Mouse (Mus musculus): ENCODE measurements around the gene Man1c1. TPM values are rescaled to one million over a fixed set of nuclear protein-coding genes. Genes with fewer than 3 reads are reported as not detected.

Gene Man1c1
- polyA plus RNA-seq, 1 experiment from 2014 or later = 5.2 TPM

DNA sequence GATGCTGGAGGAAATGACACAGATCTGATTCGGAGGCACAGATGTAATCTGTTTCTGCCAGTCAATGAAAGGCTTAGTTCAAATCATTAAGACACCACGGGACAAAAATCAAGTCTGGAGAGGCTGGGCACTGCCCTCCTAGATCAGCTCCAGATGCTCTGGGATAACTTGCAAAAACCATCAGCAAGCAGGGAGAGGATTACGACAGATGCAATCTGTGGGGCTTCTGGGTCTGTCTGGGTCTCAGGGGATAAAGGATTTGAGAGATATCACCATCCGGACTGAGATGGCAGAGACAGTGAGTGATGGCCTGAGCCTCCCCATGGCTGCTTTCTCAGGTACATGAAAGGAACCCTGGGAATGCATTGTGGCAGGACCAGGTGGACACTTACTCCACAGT is 99.6 kb downstream of the Man1c1 start:
- Histone ChIP-seq H3K9me3 (ENCODE audit: control insufficient read depth, low read length) (no peaks in the 10 kb centered on the region), H3K27me3 (ENCODE audit: control insufficient read depth, insufficient read depth, low read length) (no peaks in the 10 kb centered on the region), H3K4me3 (ENCODE audit: low read depth, low read length) (no peak overlapping the region), H3K9ac (ENCODE audit: low read length) (no peak overlapping the region), H3K4me1 (replicated peaks; ENCODE audit: control insufficient read depth, insufficient read depth, low read length) (no peaks in the 10 kb centered on the region), H3K27ac (ENCODE audit: low read depth, low read length) (no peak overlapping the region), H3K36me3 (ENCODE audit: control insufficient read depth, insufficient read depth, low read length) (no peaks in the 10 kb centered on the region), H3K4me2 (ENCODE audit: low read depth, low read length, severe bottlenecking) (no peak overlapping the region)
- DNase-seq (ENCODE audit: low spot score) (no peak), ATAC-seq (replicated peaks; ENCODE audit: low FRiP score) (no peak)
- 68% methylated on average over 4 of the region's 4 CpGs for WGBS

DNA sequence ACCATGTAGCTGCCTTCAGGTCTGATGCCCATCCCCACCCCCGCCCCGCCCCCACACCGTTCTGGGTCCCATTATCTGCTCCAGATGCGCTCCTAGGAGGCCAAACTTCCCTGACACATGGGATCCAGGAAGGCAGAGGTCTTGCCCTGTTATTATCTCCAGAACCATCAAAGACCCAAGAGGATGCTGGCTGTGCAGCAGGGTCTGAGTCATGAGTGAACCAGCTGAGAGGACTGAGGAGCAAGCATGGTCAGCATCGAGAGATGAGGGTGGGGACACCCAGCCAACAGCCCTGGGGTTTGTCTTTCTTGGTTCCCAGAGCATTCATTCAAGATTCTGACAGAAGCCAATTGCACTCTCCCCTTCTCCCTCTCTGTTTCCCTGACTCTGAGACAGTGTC is 100.5 kb downstream of the Man1c1 start:
- DNase-seq (ENCODE audit: low spot score) = no peak
- no peak overlapping the region for H3K9ac ChIP-seq (ENCODE audit: low read length)
- no peak overlapping the region for H3K4me3 ChIP-seq (ENCODE audit: low read depth, low read length)
- H3K27me3 ChIP-seq (ENCODE audit: control insufficient read depth, insufficient read depth, low read length) = no peaks in the 10 kb centered on the region
- H3K4me2 ChIP-seq (ENCODE audit: low read depth, low read length, severe bottlenecking) = no peak overlapping the region
- WGBS = 63% methylated on average over 5 of the region's 5 CpGs
- no peaks in the 10 kb centered on the region for H3K4me1 ChIP-seq (replicated peaks; ENCODE audit: control insufficient read depth, insufficient read depth, low read length)
- no peaks in the 10 kb centered on the region for H3K36me3 ChIP-seq (ENCODE audit: control insufficient read depth, insufficient read depth, low read length)
- H3K9me3 ChIP-seq (ENCODE audit: control insufficient read depth, low read length) = no peaks in the 10 kb centered on the region
- H3K27ac ChIP-seq (ENCODE audit: low read depth, low read length) = no peak overlapping the region
- ATAC-seq (replicated peaks; ENCODE audit: low FRiP score) = no peak

DNA sequence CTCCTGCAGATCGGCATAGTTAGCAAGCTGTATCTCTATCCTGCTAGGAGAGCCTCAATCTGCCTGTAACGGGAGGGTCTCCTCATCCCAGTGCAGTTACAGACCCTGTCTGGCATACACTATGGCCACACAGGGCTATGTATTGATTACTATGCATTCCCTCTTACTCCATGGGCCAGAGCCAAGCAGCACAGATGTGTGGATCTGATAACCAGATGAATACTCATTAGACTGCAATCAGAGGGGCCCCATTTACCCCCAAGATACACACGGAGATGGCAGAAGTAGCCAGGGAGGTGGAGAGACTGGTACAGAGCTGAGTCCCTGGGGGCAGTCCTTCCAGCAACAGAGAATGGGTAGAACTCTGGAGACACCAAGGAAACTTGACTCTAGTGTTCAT is 101.5 kb downstream of the Man1c1 start:
- ATAC-seq (replicated peaks; ENCODE audit: low FRiP score) (no peak), DNase-seq (ENCODE audit: low spot score) (no peak)
- Histone ChIP-seq H3K27ac (ENCODE audit: low read depth, low read length) (no peak overlapping the region), H3K36me3 (ENCODE audit: control insufficient read depth, insufficient read depth, low read length) (no peaks in the 10 kb centered on the region), H3K27me3 (ENCODE audit: control insufficient read depth, insufficient read depth, low read length) (no peaks in the 10 kb centered on the region), H3K4me3 (ENCODE audit: low read depth, low read length) (no peak overlapping the region), H3K4me1 (replicated peaks; ENCODE audit: control insufficient read depth, insufficient read depth, low read length) (no peaks in the 10 kb centered on the region), H3K9me3 (ENCODE audit: control insufficient read depth, low read length) (no peaks in the 10 kb centered on the region), H3K9ac (ENCODE audit: low read length) (no peak overlapping the region), H3K4me2 (ENCODE audit: low read depth, low read length, severe bottlenecking) (no peak overlapping the region)
- 82% methylated on average over 3 of the region's 3 CpGs for WGBS

DNA sequence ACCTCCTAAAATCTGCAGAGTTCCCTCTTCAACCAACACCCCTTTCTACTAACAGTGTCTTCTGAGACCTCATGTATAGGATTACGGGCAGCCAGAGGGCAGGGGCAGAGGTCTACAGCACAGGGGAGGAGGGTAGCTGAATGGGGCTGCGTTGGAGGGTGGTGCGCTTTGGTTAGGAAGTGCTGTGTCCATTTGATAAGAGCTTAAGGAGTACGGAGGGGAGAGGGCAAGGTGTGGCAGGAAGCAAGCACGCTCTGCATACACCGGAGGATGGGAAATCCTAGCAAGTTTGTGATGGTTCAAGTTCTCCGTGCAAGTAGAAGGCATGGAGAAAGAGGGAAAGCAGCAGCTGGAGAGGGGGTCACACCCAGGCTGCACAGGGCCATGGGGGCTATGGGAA is 102.1 kb downstream of the Man1c1 start:
- WGBS = 66% methylated on average over 7 of the region's 7 CpGs
- Histone ChIP-seq H3K4me3 (ENCODE audit: low read depth, low read length) (no peak overlapping the region), H3K4me2 (ENCODE audit: low read depth, low read length, severe bottlenecking) (no peak overlapping the region), H3K9me3 (ENCODE audit: control insufficient read depth, low read length) (no peaks in the 10 kb centered on the region), H3K27me3 (ENCODE audit: control insufficient read depth, insufficient read depth, low read length) (no peaks in the 10 kb centered on the region), H3K36me3 (ENCODE audit: control insufficient read depth, insufficient read depth, low read length) (no peaks in the 10 kb centered on the region), H3K9ac (ENCODE audit: low read length) (no peak overlapping the region), H3K4me1 (replicated peaks; ENCODE audit: control insufficient read depth, insufficient read depth, low read length) (no peaks in the 10 kb centered on the region), H3K27ac (ENCODE audit: low read depth, low read length) (no peak overlapping the region)
- ATAC-seq (replicated peaks; ENCODE audit: low FRiP score) (no peak), DNase-seq (ENCODE audit: low spot score) (no peak)

DNA sequence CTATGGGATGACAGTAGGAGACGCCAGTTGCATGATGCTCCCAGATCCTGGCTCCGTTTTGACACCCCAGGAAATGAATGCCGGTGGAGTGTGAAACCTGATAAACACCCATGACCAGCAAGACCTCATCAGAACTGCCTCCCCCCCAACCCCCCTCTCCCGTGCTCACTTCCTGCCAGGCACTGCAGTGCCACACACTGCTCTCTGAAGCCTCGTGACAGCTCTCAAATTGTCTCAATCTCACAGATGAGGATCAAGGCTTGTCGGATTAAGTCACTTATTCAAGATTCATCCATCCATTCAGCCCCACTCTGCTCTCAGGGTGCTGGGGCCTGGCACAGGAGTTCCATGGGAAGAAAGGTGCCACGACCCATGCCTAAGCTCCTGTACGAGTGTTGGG is 102.7 kb downstream of the Man1c1 start:
- H3K36me3 ChIP-seq (ENCODE audit: control insufficient read depth, insufficient read depth, low read length) = no peaks in the 10 kb centered on the region
- H3K4me3 ChIP-seq (ENCODE audit: low read depth, low read length) = no peak overlapping the region
- ATAC-seq (replicated peaks; ENCODE audit: low FRiP score) = no peak
- no peak overlapping the region for H3K27ac ChIP-seq (ENCODE audit: low read depth, low read length)
- WGBS = 59% methylated on average over 8 of the region's 8 CpGs
- no peaks in the 10 kb centered on the region for H3K4me1 ChIP-seq (replicated peaks; ENCODE audit: control insufficient read depth, insufficient read depth, low read length)
- no peaks in the 10 kb centered on the region for H3K9me3 ChIP-seq (ENCODE audit: control insufficient read depth, low read length)
- DNase-seq (ENCODE audit: low spot score) = no peak
- H3K27me3 ChIP-seq (ENCODE audit: control insufficient read depth, insufficient read depth, low read length) = no peaks in the 10 kb centered on the region
- no peak overlapping the region for H3K4me2 ChIP-seq (ENCODE audit: low read depth, low read length, severe bottlenecking)
- no peak overlapping the region for H3K9ac ChIP-seq (ENCODE audit: low read length)

DNA sequence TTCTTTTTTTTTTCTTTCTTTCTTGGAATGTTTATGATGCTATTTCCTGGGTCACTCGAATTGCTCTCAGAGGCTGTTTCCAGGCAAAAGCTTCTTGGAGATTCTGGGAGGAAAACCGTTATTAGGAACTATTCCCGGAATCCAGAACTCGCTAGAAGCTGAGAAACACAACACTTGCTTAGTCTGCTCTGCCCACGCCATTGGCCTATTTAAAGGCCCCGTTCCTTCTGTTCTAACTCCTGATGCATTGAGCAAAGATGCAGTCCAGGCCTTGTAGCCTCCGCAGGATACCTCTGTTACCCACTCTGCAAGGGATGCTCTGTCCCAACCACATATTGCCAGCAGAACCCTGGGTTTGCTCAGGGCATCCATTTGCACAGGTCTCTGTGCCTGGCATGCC is 103.3 kb downstream of the Man1c1 start:
- H3K27me3 ChIP-seq (ENCODE audit: control insufficient read depth, insufficient read depth, low read length) = no peaks in the 10 kb centered on the region
- H3K4me1 ChIP-seq (replicated peaks; ENCODE audit: control insufficient read depth, insufficient read depth, low read length) = no peaks in the 10 kb centered on the region
- WGBS = 87% methylated on average over 7 of the region's 7 CpGs
- ATAC-seq (replicated peaks; ENCODE audit: low FRiP score) (no peak), DNase-seq (ENCODE audit: low spot score) (no peak)
- no peak overlapping the region for H3K27ac ChIP-seq (ENCODE audit: low read depth, low read length)
- H3K9me3 ChIP-seq (ENCODE audit: control insufficient read depth, low read length) = no peaks in the 10 kb centered on the region
- no peak overlapping the region for H3K9ac ChIP-seq (ENCODE audit: low read length)
- no peaks in the 10 kb centered on the region for H3K36me3 ChIP-seq (ENCODE audit: control insufficient read depth, insufficient read depth, low read length)
- no peak overlapping the region for H3K4me3 ChIP-seq (ENCODE audit: low read depth, low read length)
- no peak overlapping the region for H3K4me2 ChIP-seq (ENCODE audit: low read depth, low read length, severe bottlenecking)

DNA sequence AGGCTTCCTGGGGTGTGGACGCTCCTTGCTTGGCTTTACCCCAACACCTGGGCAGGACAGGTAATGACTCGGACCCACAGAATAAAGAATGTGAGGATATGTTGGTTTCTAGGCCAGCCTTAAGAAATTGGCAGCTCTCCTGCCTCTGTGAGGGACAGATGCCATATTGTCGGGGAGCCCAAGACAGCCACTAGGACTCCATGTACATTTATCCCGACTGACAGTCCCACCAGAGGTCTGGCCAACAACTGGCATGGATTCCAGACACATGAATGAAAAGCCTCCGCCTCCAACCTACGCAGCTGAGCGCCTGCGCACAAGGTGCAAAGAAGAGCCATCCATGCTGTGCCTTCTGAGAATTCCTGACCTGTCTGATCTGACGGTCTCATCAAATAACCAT is 104.0 kb downstream of the Man1c1 start:
- DNase-seq (ENCODE audit: low spot score) (no peak), ATAC-seq (replicated peaks; ENCODE audit: low FRiP score) (no peak)
- no peak overlapping the region for H3K27ac ChIP-seq (ENCODE audit: low read depth, low read length)
- no peaks in the 10 kb centered on the region for H3K36me3 ChIP-seq (ENCODE audit: control insufficient read depth, insufficient read depth, low read length)
- WGBS = 89% methylated on average over 9 of the region's 9 CpGs
- H3K9ac ChIP-seq (ENCODE audit: low read length) = no peak overlapping the region
- no peaks in the 10 kb centered on the region for H3K9me3 ChIP-seq (ENCODE audit: control insufficient read depth, low read length)
- H3K4me3 ChIP-seq (ENCODE audit: low read depth, low read length) = no peak overlapping the region
- no peak overlapping the region for H3K4me2 ChIP-seq (ENCODE audit: low read depth, low read length, severe bottlenecking)
- H3K27me3 ChIP-seq (ENCODE audit: control insufficient read depth, insufficient read depth, low read length) = no peaks in the 10 kb centered on the region
- H3K4me1 ChIP-seq (replicated peaks; ENCODE audit: control insufficient read depth, insufficient read depth, low read length) = no peaks in the 10 kb centered on the region

DNA sequence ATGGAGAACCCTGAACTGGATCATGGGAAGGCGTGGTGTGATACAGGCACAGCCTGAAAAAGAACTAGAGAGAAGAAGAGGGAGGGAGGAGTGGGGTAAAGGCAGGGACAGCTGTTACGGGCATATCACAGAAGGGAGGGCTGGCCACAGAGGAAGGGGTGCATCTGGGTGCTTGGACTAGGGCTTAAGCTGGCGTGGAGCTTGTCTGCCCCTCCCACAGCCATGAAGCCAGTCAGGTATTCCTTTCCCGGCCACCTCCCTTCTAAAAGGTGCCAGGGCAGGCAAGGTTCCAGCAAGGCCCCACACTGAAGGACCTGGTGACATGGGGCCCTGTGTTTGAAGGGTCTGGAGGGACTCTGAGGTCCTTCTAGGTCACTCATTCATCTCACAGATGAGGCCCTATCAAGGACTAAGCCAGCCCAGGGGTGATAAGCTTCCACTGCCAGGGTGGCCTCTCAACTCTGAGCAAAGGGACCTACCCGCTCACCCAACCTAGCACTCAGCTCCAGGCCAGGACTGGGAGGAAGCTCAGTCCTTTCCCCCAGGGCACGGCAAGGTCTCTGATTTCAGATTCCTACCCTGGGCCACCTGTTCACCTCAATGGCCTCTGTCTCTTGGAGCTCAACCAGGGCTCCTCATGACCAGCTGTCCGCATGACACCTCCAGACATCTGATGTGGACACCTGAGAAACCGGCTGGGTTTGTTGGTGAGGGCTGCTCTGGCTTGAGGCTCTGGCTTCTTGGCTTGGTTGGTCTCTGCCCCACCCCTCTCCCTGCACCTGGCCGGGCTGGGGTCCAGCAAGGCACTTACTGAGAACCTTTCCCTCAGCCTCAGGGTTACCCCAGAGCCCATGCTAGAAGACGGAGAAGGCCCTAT is 107.0 kb downstream of the Man1c1 start:
- H3K4me3 ChIP-seq (ENCODE audit: low read depth, low read length) = no peak overlapping the region
- H3K9ac ChIP-seq (ENCODE audit: low read length) = no peak overlapping the region
- H3K4me1 ChIP-seq (replicated peaks; ENCODE audit: control insufficient read depth, insufficient read depth, low read length) = no peaks in the 10 kb centered on the region
- ATAC-seq (replicated peaks; ENCODE audit: low FRiP score) = no peak
- no peaks in the 10 kb centered on the region for H3K9me3 ChIP-seq (ENCODE audit: control insufficient read depth, low read length)
- WGBS = 82% methylated on average over 10 of the region's 10 CpGs
- no peaks in the 10 kb centered on the region for H3K36me3 ChIP-seq (ENCODE audit: control insufficient read depth, insufficient read depth, low read length)
- no peaks in the 10 kb centered on the region for H3K27me3 ChIP-seq (ENCODE audit: control insufficient read depth, insufficient read depth, low read length)
- DNase-seq (ENCODE audit: low spot score) = no peak
- H3K27ac ChIP-seq (ENCODE audit: low read depth, low read length) = no peak overlapping the region
- H3K4me2 ChIP-seq (ENCODE audit: low read depth, low read length, severe bottlenecking) = no peak overlapping the region
